Mouse (Mus musculus): ENCODE results near the gene Jtb.

The Jtb gene

DNA sequence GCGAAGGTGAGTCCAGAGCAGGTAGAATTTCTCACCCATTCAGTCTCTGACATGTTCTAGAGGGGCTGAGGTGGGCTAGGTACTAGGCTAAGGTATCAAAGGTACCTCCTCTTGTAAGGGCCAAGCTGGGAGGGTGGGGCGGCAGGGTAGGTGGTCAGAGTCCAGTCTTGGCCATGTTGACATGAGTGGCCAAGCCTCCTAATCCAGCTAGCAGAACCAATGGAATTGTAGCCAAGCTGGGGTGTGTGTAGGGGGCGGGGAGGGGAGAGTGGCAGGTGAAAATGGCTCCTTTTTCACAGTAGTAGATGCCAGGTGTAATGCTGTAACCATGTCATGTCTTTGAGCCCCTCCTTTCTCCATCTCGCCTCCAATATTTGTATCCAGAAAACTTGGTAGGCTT lies 27.1 kb downstream of the Jtb start:
- no peak for DNase-seq (ENCODE audit: low read depth in 2 of 2, low spot score in 2 of 2)

DNA sequence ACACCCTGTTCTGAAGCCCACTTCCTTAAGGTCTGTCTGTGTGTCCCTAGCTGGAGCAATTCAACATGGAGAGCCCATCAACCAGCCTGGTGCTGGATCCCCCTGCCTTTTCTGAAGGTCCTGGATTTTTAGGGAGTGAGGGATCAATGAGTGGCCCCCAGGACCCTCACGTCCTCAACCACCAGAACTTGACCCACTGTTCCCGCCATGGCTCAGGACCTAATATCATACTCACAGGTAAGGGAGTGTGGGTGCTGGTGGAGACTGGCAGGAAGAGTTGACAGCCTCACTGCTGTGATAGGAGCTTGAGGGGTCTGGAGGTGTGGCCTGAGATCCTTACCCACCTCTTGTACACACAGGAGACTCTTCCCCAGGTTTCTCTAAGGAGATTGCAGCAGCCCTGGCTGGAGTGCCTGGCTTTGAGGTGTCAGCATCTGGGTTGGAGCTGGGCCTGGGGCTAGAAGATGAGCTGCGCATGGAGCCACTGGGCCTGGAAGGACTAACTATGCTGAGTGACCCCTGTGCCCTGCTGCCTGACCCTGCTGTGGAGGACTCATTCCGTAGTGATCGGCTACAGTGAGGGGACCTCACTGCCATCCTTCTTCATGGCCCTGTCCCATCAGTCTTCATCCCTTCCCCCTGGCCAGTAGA lies 31.8 kb downstream of the Jtb start:
- no peak for DNase-seq (ENCODE audit: low read depth in 2 of 2, low spot score in 2 of 2)

DNA sequence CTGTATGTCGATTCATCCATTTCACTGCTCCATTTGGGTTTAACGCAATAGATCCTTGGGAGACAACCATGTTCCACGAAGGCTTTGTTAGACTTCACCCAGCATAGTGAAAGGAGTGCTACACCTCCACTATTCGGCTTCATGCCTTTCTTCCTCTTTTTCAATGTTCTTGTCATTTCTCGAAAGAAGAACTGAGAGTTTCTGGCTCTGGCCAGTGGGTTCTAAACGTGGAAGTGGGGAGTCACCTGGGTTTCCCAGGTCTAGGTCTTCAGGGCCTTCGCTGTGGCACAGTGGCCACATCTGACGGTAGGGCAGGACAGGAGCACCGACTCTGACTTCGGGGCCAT lies 33.3 kb downstream of the Jtb start:
- no peak for DNase-seq (ENCODE audit: low read depth in 2 of 2, low spot score in 2 of 2)

DNA sequence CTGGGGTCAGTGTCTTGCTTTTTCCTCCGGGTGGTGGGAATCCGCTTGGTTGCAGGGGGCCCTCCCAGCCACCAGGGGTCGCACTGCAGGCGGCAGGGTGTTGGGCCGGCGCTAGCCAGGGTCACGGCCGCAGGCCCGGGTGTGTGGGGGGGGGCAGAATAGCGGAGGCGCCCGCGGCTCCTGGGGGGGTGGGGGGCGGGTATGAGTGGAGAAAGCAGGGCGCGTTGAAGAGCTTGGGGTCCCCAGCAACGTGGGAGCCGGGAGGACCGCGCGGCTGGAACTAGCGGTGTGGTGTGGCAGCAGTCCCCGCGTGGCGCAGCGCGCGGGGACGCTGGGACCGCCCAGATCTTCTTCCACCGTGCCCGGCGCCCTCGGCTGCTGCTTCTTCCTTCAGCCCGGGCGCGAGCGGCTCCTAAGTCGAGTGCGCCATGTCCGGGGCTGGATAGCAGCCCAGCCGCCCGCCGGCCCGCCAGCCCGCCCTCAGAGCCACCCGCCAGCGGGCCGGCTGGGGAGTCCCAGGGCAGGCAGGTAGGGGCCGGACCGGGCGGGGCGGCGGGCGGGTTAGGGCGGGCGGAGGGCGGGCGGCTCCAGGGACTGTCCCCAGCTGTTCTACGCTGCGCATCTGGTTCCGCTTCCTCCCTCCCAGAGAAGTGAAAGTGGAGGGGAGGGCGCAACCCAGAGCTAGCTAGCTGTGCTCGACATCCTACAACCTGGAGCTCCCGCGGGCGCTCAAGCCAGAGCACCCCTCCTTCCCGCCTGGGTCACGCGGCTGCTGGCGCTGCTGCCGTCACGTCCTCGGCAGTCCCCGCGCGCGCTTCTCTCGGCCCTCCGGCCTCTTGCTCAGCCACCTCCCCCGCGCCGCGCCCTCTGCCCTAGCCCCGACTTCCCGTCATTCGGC lies 33.9 kb downstream of the Jtb start, which contains the start of gene Dennd4b:
TSS of gene Dennd4b (plus strand) at position 152 of the 898 bp plus-strand sequence.
- peak; percentile 85 to 86 for DNase-seq (ENCODE audit: low read depth in 2 of 2, low spot score in 2 of 2)

DNA sequence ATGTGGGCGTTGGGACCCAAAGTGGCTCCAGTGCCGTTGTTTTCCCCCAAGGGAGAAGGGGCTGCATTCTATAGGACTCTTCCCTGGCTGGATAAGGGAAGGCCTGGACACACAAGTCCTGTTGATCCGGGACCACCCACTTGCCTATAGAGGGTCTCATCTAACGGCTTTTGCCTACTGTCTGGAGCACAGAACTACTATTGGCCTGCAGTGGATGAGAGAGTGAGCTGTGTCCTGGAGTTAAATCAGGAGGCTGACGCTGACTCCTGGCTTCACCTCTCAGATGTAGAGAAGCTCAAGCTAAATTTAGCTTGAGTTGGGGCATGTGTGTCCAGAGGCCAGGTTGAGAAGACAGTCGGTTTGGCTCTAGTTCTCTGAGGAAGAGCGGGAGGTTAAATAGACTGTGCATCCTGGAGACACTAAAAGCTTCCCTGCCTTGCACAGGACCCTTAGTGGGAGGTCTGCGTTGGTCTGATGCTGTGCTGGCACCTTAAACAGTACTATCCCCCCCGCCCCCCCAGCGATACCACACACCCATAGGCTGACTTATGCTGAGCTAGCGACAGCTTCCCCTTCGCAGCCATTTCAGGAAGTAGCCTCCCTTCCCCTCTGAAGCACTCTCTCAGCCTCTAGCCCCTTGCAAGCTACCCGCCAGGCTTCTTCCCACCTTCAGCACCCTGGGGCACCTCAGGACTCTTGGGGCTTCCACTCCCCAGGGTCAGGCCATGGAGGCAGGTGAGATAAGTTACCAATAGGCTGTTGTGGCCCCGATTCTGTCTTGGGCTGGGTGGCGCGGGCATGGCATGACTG lies 34.7 kb downstream of the Jtb start:
- DNase-seq (ENCODE audit: low read depth in 2 of 2, low spot score in 2 of 2) = peak; percentile 42 to 44

DNA sequence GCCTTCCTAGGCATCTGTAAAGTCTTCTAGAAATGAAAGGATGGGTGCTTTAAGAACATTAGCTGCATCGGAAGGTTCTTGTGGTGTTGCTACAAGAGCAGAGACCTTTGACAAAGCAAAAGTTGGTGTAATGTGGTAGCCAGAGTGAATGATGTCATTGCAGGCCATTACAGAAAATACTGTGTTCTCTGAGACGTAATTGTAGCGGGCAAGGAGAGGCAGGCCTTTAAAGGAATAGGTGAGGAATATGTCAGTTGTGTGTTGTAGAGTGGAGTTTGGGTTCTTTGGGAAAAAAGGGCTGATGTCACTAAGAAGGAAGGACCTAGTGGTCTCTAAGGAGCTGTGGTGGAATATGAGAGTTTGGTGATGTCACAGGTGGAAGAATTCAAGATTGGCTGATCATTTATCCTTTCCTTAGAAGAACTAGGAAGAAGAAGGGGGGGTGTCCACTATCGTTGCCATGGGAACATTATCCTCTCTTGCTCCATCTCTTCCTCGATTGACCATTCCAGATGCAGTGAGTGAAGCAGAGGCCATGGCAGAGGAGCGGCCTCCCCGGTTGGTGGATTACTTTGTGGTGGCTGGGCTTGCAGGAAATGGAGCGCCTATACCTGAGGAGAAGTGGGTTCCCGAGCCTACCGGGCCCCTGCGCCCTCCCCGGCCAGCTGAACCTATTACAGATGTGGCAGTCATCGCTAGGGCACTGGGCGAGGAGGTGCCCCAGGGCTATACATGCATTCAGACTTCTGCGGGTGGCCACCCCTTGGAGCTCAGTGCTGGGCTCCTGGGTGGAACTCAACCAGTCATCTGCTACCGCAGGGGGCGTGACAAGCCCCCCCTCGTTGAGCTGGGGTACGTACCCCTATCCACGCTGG lies 35.7 kb downstream of the Jtb start:
- DNase-seq (ENCODE audit: low read depth in 2 of 2, low spot score in 2 of 2) = peak in 1 of 2 experiments; percentile 5

DNA sequence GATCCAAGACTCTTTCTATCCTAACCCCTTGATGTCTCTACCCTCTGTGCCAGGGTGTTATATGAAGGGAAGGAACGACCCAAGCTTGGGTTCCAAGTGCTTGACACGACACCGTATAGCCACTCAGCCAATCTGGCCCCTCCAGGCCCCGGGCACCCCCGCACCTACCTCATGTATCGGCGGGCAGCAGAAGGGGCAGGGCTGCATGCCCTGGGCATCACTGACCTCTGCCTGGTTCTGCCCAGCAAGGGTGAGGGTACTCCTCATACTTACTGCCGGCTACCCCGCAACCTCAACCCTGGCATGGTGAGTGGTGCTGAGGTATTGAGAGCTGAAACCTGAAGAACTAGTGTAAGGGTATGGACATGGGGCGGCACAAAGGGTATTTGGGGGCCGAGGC lies 36.8 kb downstream of the Jtb start:
- DNase-seq (ENCODE audit: low read depth in 2 of 2, low spot score in 2 of 2) = no peak

DNA sequence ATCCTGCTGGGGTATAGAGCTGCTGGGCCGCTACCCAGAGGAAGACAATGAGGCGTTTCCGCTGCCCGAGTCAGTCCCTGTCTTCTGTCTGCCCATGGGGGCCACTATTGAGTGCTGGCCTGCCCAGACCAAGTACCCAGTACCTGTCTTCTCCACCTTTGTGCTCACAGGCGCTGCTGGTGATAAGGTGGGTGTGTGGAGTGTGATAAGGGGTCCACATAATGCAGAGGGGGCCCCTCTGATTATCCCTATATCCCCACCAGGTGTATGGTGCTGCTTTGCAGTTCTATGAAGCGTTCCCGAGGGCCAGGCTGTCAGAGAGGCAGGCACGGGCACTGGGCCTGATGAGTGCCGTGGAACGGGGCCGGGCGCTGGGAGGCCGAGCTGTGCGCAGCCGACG lies 37.6 kb downstream of the Jtb start:
- no peak for DNase-seq (ENCODE audit: low read depth in 2 of 2, low spot score in 2 of 2)

DNA sequence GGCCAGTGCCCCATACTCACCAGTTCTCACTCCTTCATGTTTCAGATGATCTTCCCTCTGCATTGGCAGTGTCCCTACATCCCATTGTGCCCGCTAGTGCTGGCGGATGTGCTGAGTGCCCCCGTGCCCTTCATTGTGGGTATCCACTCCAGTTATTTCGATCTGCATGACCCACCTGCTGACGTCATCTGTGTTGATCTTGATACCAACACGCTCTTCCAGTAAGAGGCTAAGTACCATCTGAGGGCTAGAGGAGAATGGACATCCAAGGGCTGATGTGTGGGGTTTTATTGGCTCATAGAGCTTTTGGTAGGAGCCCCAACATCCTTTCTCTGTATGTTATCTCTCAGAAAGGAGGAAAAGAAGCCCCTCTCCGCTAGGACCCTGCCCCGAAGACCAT lies 39.4 kb downstream of the Jtb start:
- no peak for DNase-seq (ENCODE audit: low read depth in 2 of 2, low spot score in 2 of 2)

DNA sequence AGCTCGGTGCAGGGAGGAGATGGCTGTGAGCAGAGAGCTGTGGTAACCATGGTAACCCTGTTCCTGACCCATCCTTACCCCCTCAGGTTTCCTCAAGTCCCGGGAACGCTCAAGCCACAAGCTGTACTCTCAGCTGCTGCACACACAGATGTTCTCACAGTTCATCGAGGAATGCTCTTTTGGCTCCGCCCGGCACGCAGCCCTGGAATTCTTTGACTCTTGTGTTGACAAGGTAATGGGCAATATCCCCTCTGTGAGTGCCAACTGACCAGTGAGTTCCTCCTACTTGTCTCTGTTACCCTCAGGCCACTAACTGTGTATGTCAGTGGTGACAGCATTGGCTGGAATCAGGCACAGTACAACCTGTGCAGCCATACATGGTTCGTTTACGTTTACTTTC lies 40.8 kb downstream of the Jtb start:
- DNase-seq (ENCODE audit: low read depth in 2 of 2, low spot score in 2 of 2) = no peak

DNA sequence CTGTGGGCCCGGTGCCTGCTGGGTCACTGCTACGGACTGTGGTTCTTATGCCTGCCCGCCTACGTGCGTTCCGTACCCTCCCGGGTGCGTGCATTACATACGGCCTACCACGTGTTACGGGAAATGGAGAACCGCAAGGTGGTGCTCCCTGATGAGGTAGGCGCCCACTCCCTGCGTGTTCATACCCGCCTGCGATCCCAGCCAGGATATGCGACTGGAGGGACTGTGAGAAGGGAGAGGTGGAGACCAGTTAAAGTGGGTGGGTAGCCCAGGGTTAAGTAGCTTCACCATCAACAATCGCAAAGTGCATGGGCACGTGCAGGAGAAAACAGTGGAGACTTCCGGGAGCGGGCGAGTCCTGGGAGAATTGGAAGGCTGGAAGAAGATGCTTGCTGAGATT lies 42.5 kb downstream of the Jtb start:
- no peak for DNase-seq (ENCODE audit: low read depth in 2 of 2, low spot score in 2 of 2)

DNA sequence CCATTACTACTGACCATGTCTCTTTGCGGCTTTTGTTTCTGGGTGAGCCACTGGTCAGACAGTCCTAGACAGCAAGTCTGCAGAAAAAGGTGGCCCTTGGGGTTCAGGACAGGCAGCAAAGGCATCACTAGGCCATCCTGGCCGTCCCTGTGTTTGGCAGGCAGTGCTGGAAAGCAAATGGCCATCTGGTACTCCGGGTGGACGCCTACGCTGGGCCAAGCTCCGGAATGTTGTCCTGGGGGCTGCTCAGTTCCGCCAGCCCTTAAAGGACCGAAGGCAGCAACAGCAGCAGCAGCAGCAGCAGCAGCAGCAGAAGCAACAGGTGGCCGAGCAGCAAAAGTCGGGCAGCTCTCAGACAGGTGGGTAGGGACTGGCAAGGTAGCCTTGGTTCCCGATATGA lies 43.9 kb downstream of the Jtb start:
- no peak for DNase-seq (ENCODE audit: low read depth in 2 of 2, low spot score in 2 of 2)

DNA sequence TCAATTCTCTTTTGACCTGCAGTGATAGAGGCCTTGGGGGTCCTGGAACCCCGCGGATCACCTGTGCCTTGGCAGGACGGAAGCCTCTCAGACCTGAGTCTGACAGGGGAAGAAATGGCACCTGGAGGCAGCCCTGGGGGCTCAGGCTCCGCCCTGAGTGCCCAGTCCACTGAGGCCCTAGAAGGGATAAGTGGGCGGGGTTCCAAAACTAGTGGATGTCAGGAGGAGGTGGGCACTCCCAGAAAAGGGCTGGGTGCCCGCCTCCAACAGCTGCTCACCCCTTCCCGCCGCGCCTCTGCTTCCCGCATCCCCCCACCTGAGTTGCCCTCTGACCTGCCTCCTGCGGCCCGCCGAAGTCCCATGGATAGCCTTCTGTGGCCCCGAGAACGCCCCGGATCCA lies 45.5 kb downstream of the Jtb start:
- DNase-seq (ENCODE audit: low read depth in 2 of 2, low spot score in 2 of 2) = no peak

DNA sequence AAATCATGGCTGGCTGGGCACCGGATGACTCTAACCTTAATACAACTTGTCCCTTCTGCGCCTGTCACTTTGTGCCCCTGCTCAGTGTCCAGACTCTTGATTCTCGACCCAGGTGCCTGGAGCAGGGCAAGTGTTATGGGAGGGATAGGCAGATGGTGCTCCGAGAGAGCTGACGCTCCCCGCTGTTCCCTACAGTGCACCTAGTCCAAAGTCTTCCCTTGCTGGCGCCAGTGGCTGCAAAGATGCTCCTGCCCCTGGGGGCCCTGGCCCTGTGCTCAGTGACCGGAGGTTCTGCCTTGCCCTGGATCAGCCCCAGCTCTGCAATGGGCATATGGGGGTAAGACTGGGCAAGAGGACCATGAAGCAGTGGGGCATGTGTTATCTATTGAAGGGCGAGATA lies 46.4 kb downstream of the Jtb start:
- no peak for DNase-seq (ENCODE audit: low read depth in 2 of 2, low spot score in 2 of 2)

DNA sequence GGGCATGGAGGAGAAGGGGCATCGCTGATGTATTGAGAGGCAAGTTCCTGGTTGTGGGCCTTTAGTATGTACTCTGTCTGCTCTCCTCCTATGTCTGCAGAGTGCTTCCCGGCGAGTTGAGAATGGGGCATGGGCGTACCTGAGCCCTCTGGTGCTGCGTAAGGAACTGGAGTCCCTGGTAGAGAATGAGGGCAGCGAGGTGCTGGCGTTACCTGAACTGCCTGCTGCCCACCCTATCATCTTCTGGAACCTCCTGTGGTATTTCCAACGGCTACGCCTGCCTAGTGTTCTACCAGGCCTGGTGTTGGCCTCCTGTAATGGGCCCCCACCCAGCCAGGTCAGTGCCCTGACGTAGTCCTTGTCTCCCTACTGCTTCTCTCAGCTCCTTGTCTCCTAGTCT lies 46.8 kb downstream of the Jtb start:
- DNase-seq (ENCODE audit: low read depth in 2 of 2, low spot score in 2 of 2) = no peak

DNA sequence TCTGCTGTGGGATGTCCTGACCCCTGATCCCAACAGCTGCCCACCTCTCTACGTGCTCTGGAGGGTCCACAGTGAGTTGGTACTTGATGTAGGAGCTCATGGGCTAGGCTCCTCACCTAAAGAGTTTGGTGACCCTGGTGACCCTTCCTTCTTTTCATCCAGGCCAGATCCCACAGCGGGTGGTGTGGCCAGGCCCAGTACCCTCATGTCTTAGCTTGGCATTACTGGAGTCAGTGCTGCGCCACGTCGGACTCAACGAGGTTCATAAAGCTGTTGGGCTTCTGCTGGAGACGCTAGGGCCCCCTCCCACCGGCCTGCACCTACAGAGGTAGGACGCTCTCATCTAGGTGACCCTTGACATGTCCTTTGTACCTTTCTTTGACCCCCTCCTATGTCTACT lies 47.8 kb downstream of the Jtb start:
- DNase-seq (ENCODE audit: low read depth in 2 of 2, low spot score in 2 of 2) = no peak

DNA sequence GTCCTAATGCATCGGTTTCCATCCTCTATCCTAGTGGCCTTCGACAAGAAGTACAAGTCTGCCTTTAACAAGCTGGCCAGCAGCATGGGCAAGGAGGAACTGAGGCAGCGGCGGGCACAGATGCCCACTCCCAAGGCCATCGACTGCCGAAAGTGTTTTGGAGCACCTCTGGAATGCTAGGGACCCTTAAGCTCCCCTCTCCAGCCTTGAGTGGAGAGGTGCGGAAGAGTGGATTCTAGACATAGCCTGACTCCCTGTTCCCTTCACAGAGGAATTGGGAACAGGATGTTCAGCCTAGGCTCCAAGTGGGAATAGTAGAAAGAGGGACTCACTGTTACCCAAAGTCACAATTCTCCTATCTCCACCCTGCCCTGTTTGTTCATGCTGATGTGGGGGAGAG lies 48.3 kb downstream of the Jtb start:
- no peak for DNase-seq (ENCODE audit: low read depth in 2 of 2, low spot score in 2 of 2)

DNA sequence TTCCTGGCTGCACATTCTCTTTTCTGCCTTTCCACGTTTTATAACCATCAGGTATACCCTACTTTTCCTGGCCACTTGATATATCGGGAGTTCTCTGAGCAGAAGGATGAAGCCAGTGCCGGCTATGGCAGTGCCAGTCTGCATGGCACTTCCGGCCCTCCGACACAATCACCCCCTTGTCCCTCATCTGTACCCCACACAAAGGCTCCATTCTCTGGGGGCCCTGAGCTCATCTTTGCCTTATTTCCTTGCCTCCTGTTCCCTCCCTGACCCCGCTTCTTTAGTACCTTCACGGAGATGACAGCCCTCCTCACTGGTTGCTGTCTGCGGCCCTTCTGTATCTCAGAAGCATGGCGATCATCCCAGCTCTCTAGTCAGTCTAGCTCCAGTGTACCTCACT lies 49.3 kb downstream of the Jtb start:
- DNase-seq (ENCODE audit: low read depth in 2 of 2, low spot score in 2 of 2) = no peak

DNA sequence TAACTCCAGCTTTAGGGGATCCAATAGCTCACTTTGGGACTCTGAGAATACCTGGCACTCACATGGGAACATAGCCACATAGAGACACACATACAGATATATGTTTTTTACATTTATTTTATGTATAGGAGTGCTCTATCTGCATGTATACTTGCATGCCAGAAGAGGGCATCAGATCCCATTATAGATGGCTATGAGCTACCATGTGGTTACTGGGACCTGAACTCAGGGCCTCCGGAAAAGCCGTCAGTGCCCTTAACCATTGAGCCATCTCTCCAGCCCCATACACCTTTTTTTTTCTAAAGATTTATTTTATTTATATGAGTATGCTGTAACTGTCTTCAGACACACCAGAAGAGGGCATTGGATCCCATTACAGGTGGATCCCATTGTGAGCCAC lies 52.8 kb downstream of the Jtb start:
- no peak for DNase-seq (ENCODE audit: low read depth in 2 of 2, low spot score in 2 of 2)

All from CD8-positive naive resting alpha-beta T cell, adult 2 months (primary cell).